Mouse (Mus musculus): ENCODE data around the gene Esrp2. TPM values are rescaled to one million over a fixed set of nuclear protein-coding genes. Genes with fewer than 3 reads are reported as not detected.

The Esrp2 gene
- polyA plus RNA-seq (2015; fragmentation: Nextera tagmentation; extraction: Ambion mirVana), result 24.3 and 28.5 TPM in 2 replicates

GRCm38 (mm10) chr8:106136156-106137130 lies at the start of gene Esrp2:
TSS of gene Esrp2 (minus strand) at chr8:106136974.
- Histone ChIP-seq H3K4me2 (replicated peaks; ENCODE audit: low read depth, low read length) (peak within 1 kb of the TSS; percentile 85), H3K4me3 (ENCODE audit: low read length) (peak within 1 kb of the TSS; percentile 61), H3K4me1 (ENCODE audit: insufficient read depth, low read length) (peaks cover 42% of the 10 kb centered on the region; the same call in 1 of the 2 replicates), H3K9me3 (ENCODE audit: low read length) (no peaks in the 10 kb centered on the region), H3K27me3 (ENCODE audit: insufficient read depth, low read length) (peaks cover 26% of the 10 kb centered on the region), H3K36me3 (ENCODE audit: insufficient read depth, low read length) (peaks cover 8% of the 10 kb centered on the region), H3K9ac (replicated peaks; ENCODE audit: low read length) (peak within 1 kb of the TSS; percentile 70), H3K27ac (ENCODE audit: low read length) (peak within 1 kb of the TSS; percentile 86)
- ATAC-seq (ENCODE audit: low FRiP score, low TSS enrichment), result peak; percentile 62
- WGBS, result 1% methylated on average over 72 of the region's 86 CpGs

GRCm38 (mm10) chr8:106186394-106186793 lies 49.6 kb upstream of the Esrp2 start:
- no peak overlapping the region for H3K4me3 ChIP-seq (ENCODE audit: low read length)
- peaks cover 16% of the 10 kb centered on the region; the same call in 1 of the 2 replicates for H3K4me1 ChIP-seq (ENCODE audit: insufficient read depth, low read length)
- 84% methylated on average over 3 of the region's 3 CpGs for WGBS
- H3K27ac ChIP-seq (ENCODE audit: low read length), result 0 out of 2 replicates have a peak overlapping the region, but pooled peaks have one; percentile 10
- no peaks in the 10 kb centered on the region for H3K9me3 ChIP-seq (ENCODE audit: low read length)
- no peak overlapping the region for H3K9ac ChIP-seq (replicated peaks; ENCODE audit: low read length)
- H3K36me3 ChIP-seq (ENCODE audit: insufficient read depth, low read length), result peaks cover 6% of the 10 kb centered on the region; the same call in 1 of the 2 replicates
- H3K27me3 ChIP-seq (ENCODE audit: insufficient read depth, low read length), result no peaks in the 10 kb centered on the region
- no peak for ATAC-seq (ENCODE audit: low FRiP score, low TSS enrichment)
- H3K4me2 ChIP-seq (replicated peaks; ENCODE audit: low read depth, low read length), result no peak overlapping the region

GRCm38 (mm10) chr8:106185628-106186270 lies 49.0 kb upstream of the Esrp2 start:
- WGBS, result 52% methylated on average over 8 of the region's 8 CpGs
- Histone ChIP-seq H3K27ac (ENCODE audit: low read length) (no peak overlapping the region), H3K4me3 (ENCODE audit: low read length) (no peak overlapping the region), H3K27me3 (ENCODE audit: insufficient read depth, low read length) (no peaks in the 10 kb centered on the region), H3K36me3 (ENCODE audit: insufficient read depth, low read length) (peaks cover 5% of the 10 kb centered on the region; the same call in 1 of the 2 replicates), H3K4me1 (ENCODE audit: insufficient read depth, low read length) (peaks cover 16% of the 10 kb centered on the region; the same call in 1 of the 2 replicates), H3K9me3 (ENCODE audit: low read length) (no peaks in the 10 kb centered on the region), H3K4me2 (replicated peaks; ENCODE audit: low read depth, low read length) (no peak overlapping the region), H3K9ac (replicated peaks; ENCODE audit: low read length) (no peak overlapping the region)
- ATAC-seq (ENCODE audit: low FRiP score, low TSS enrichment), result no peak

GRCm38 (mm10) chr8:106178428-106178827 lies 41.7 kb upstream of the Esrp2 start:
- Histone ChIP-seq H3K9ac (replicated peaks; ENCODE audit: low read length) (no peak overlapping the region), H3K9me3 (ENCODE audit: low read length) (no peaks in the 10 kb centered on the region), H3K4me1 (ENCODE audit: insufficient read depth, low read length) (peaks cover 10% of the 10 kb centered on the region), H3K27ac (ENCODE audit: low read length) (no peak overlapping the region), H3K36me3 (ENCODE audit: insufficient read depth, low read length) (no peaks in the 10 kb centered on the region), H3K27me3 (ENCODE audit: insufficient read depth, low read length) (no peaks in the 10 kb centered on the region), H3K4me2 (replicated peaks; ENCODE audit: low read depth, low read length) (no peak overlapping the region), H3K4me3 (ENCODE audit: low read length) (no peak overlapping the region)
- WGBS, result 75% methylated on average over 2 of the region's 2 CpGs
- ATAC-seq (ENCODE audit: low FRiP score, low TSS enrichment), result no peak

- no peak for ATAC-seq (ENCODE audit: low FRiP score, low TSS enrichment)
- peaks cover 10% of the 10 kb centered on the region for H3K4me1 ChIP-seq (ENCODE audit: insufficient read depth, low read length)
- 71% methylated on average over 1 of the region's 1 CpGs for WGBS
- H3K9ac ChIP-seq (replicated peaks; ENCODE audit: low read length), result no peak overlapping the region
- H3K27ac ChIP-seq (ENCODE audit: low read length), result no peak overlapping the region
- H3K4me3 ChIP-seq (ENCODE audit: low read length), result no peak overlapping the region
- no peaks in the 10 kb centered on the region for H3K36me3 ChIP-seq (ENCODE audit: insufficient read depth, low read length)
- H3K4me2 ChIP-seq (replicated peaks; ENCODE audit: low read depth, low read length), result no peak overlapping the region
- no peaks in the 10 kb centered on the region for H3K27me3 ChIP-seq (ENCODE audit: insufficient read depth, low read length)
- H3K9me3 ChIP-seq (ENCODE audit: low read length), result no peaks in the 10 kb centered on the region
Observed at GRCm38 (mm10) chr8:106177594-106177993, 40.8 kb upstream of the Esrp2 start.

GRCm38 (mm10) chr8:106176891-106177290 lies 40.1 kb upstream of the Esrp2 start:
- no peaks in the 10 kb centered on the region for H3K36me3 ChIP-seq (ENCODE audit: insufficient read depth, low read length)
- ATAC-seq (ENCODE audit: low FRiP score, low TSS enrichment), result no peak
- H3K9ac ChIP-seq (replicated peaks; ENCODE audit: low read length), result no peak overlapping the region

GRCm38 (mm10) chr8:106173566-106173965 lies 36.8 kb upstream of the Esrp2 start:
- no peak overlapping the region for H3K4me2 ChIP-seq (replicated peaks; ENCODE audit: low read depth, low read length)
- ATAC-seq (ENCODE audit: low FRiP score, low TSS enrichment), result no peak
- no peaks in the 10 kb centered on the region for H3K36me3 ChIP-seq (ENCODE audit: insufficient read depth, low read length)
- H3K4me1 ChIP-seq (ENCODE audit: insufficient read depth, low read length), result peaks cover 17% of the 10 kb centered on the region
- H3K9me3 ChIP-seq (ENCODE audit: low read length), result no peaks in the 10 kb centered on the region
- H3K4me3 ChIP-seq (ENCODE audit: low read length), result no peak overlapping the region
- H3K27ac ChIP-seq (ENCODE audit: low read length), result no peak overlapping the region
- H3K27me3 ChIP-seq (ENCODE audit: insufficient read depth, low read length), result no peaks in the 10 kb centered on the region
- no peak overlapping the region for H3K9ac ChIP-seq (replicated peaks; ENCODE audit: low read length)
- WGBS, result 89% methylated on average over 3 of the region's 3 CpGs

More at GRCm38 (mm10) chr8:106176891-106177290, 40.1 kb upstream of the Esrp2 start:
- 31% methylated on average over 1 of the region's 1 CpGs for WGBS
- Histone ChIP-seq H3K4me1 (ENCODE audit: insufficient read depth, low read length) (peaks cover 10% of the 10 kb centered on the region), H3K27ac (ENCODE audit: low read length) (no peak overlapping the region), H3K27me3 (ENCODE audit: insufficient read depth, low read length) (no peaks in the 10 kb centered on the region), H3K4me2 (replicated peaks; ENCODE audit: low read depth, low read length) (no peak overlapping the region), H3K9me3 (ENCODE audit: low read length) (no peaks in the 10 kb centered on the region), H3K4me3 (ENCODE audit: low read length) (no peak overlapping the region)

GRCm38 (mm10) chr8:106169934-106170480 lies 33.2 kb upstream of the Esrp2 start:
- Histone ChIP-seq H3K27me3 (ENCODE audit: insufficient read depth, low read length) (no peaks in the 10 kb centered on the region), H3K4me3 (ENCODE audit: low read length) (peak overlapping the region; percentile 91), H3K36me3 (ENCODE audit: insufficient read depth, low read length) (no peaks in the 10 kb centered on the region), H3K9me3 (ENCODE audit: low read length) (no peaks in the 10 kb centered on the region), H3K27ac (ENCODE audit: low read length) (no peak overlapping the region), H3K4me2 (replicated peaks; ENCODE audit: low read depth, low read length) (peak overlapping the region; percentile 95), H3K9ac (replicated peaks; ENCODE audit: low read length) (peak overlapping the region; percentile 87), H3K4me1 (ENCODE audit: insufficient read depth, low read length) (peaks cover 15% of the 10 kb centered on the region)
- no peak for ATAC-seq (ENCODE audit: low FRiP score, low TSS enrichment)
- 28% methylated on average over 6 of the region's 6 CpGs for WGBS

- no peaks in the 10 kb centered on the region for H3K27me3 ChIP-seq (ENCODE audit: insufficient read depth, low read length)
- WGBS, result under 1% methylated on average over 49 of the region's 54 CpGs
- H3K9me3 ChIP-seq (ENCODE audit: low read length), result no peaks in the 10 kb centered on the region
- H3K4me3 ChIP-seq (ENCODE audit: low read length), result peak overlapping the region; percentile 91
- H3K36me3 ChIP-seq (ENCODE audit: insufficient read depth, low read length), result 0 out of 2 replicates have a peak, but pooled peaks cover under 1% of the 10 kb centered on the region
- H3K9ac ChIP-seq (replicated peaks; ENCODE audit: low read length), result peak overlapping the region; percentile 87
- H3K4me2 ChIP-seq (replicated peaks; ENCODE audit: low read depth, low read length), result peak overlapping the region; percentile 95
- peaks cover 15% of the 10 kb centered on the region for H3K4me1 ChIP-seq (ENCODE audit: insufficient read depth, low read length)
- peak; percentile 66 for ATAC-seq (ENCODE audit: low FRiP score, low TSS enrichment)
- peak overlapping the region; percentile 79 for H3K27ac ChIP-seq (ENCODE audit: low read length)
Observed at GRCm38 (mm10) chr8:106169017-106169933, 32.5 kb upstream of the Esrp2 start.
